Mouse (Mus musculus): ENCODE results near the gene Rabl6.
A peak's percentile ranks its signal among the peaks of the same experiment; 100 is the strongest.
"Not testable (repeated sequence)": the region's sequence is repeated elsewhere in the genome, so short reads cannot be mapped to it uniquely, and the experiment has no call there.

Rabl6 gene

GRCm38 (mm10) chr2:25574579-25575431 lies 33.5 kb downstream of the Rabl6 start, which contains the start of the genes Mamdc4 and Phpt1:
TSS of gene Mamdc4 (minus strand) at chr2:25574845.
TSS of gene Phpt1 (minus strand) at chr2:25575224.
- DNase-seq (ENCODE audit: low spot score): peak; percentile 98

GRCm38 (mm10) chr2:25574136-25574535 lies 34.2 kb downstream of the Rabl6 start:
- DNase-seq (ENCODE audit: low spot score): no peak

GRCm38 (mm10) chr2:25573068-25573467 lies 35.3 kb downstream of the Rabl6 start:
- DNase-seq (ENCODE audit: low spot score): peak; percentile 39

DNA sequence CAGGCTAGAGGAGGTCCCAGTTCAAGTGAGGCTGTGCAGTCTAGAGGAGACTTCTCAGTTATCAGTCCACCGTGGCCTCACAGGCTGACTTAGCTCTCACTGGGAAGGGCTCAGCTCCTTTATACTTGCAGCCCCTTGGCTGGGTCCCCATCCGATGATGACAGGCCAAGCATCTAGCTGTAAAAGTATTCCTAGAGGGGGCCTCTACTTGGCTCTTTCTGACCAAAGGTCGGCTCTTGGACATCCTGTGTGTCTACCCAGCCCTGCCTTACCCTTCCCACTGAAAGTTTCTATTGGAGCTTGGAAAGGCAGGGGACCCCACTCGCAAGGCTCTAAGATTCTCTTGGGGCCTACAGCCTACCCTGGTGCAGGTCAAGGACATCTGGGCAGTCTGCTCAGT lies 37.1 kb downstream of the Rabl6 start:
- DNase-seq (ENCODE audit: low spot score): peak; percentile 41

DNA sequence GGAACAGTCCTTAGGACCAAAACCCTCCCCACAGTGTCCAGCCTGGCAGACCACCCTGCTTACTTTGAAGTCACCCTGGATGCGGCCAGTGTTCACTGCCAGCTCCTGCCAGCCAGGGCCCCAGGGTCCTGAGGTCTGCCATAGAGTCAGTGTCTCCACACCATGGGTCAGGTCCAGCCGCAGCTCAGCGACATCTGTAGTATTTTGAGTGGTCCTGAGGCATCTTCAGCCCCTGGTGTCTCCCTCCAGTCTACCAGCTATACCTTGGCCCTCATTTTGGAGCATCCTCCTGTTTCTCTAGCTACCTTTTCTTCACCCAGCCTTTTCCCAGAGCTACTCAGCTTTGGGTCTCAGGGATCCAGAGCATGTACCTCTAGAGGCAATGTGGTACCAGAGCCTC lies 39.0 kb downstream of the Rabl6 start:
- DNase-seq (ENCODE audit: low spot score): no peak

DNA sequence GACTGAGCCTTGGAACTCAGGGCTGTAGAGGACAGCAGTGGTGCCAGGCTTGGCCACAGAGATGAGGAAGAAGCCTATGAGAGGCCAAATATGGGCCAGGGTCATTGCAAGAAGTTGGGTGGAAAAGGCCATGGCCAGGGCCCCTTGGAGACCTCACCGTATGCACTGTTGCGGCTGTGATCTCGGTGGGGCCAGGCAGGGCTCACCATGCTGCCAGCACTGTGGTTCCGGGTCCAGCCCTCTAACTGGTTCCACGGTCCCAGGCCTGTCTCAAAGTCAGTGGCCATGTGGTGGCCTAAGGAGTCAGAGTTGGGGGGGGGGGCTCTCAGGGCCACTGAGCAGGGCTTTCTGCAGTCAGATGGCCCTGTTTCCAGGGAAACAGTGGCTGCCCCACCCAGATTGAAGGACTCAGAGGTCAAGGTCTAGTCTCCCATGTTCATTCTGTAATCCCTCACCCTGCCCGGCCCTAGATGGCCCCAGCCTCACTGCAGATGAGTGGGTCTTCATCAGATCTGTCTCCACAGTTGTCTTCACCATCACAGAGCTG lies 39.8 kb downstream of the Rabl6 start:
- DNase-seq (ENCODE audit: low spot score): no peak

DNA sequence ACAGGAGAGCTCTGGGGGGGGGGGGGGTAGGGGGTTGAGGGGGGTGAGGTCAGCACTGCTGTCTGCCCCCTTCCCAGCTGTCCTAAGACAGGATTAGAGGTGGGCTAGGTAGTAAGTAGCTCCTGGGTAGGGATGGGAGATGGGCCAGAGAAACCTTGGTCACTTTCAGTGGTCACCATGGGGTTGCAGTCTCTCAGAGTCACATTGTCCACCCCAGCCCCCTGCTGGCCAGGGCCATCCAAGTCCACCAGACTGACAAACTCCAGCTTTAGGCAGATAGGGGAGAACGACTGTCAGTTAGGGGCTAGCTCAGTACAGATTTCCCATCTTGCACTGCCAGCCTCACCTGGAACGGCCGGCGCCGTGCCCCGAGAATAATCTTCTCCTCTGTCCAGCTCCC lies 41.8 kb downstream of the Rabl6 start:
- no peak for DNase-seq (ENCODE audit: low spot score)

- no peak for DNase-seq (ENCODE audit: low spot score)
Observed at GRCm38 (mm10) chr2:25565741-25566140, 42.6 kb downstream of the Rabl6 start.

GRCm38 (mm10) chr2:25561946-25562345 lies 46.4 kb downstream of the Rabl6 start:
- no peak for DNase-seq (ENCODE audit: low spot score)

DNA sequence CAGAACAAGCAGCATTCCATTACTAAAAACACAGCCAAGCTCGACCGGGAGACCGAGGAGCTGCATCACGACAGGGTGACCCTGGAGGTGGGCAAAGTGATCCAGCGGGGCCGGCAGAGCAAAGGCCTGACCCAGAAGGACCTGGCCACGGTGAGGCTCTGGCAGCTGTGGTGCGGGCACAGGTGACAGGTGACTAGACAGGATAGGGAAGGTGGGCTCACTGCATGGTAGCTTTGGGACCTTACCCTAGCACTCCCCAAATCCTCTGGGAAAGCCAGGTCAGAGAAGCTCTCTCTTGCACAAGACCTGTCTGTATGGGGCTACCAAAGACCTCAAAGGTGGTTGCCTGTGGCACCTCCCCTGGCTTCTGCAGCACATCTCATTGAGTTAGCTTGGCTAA lies 47.8 kb downstream of the Rabl6 start:
- no peak for DNase-seq (ENCODE audit: low spot score)

GRCm38 (mm10) chr2:25558774-25559173 lies 49.5 kb downstream of the Rabl6 start:
- DNase-seq (ENCODE audit: low spot score): no peak

GRCm38 (mm10) chr2:25557964-25558360 lies 50.4 kb downstream of the Rabl6 start:
- DNase-seq (ENCODE audit: low spot score): no peak

DNA sequence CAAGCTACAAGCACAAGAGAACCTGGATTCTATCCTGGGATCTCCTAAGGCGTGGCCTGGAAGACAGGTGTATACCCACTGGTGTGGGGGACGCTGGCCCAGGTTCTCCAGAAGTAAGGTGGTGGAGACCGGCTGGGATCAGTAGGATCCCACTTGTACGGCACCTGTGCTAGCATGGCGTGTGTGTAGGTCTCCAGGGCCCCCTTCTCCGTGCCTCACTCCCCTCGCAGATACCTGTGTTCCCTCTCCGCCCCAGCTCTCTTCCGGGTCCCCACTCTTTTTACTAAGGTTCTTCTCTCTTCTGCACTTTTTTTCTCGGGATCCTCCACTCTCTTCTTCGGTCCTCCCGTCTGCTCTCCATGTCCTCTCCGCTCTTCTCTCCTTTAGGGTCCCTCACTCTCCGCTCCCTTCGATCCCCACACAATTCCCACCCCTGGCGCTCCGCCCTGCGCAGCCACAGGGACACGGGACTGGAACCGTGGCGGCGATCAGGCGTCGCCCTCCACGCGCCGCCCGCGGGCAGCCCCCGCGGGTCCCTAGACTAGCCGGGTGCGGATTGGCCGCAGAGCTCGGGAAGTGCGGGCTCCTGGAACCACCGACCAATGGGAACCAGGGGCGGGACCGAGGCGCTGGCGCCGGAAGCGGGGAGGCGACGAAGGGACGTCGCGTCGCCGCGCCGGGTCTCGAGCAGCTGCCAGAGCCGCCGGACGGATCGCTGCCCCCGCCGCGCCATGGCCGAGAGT lies 50.9 kb downstream of the Rabl6 start, which contains the start of gene Edf1:
TSS of gene Edf1 (plus strand) at position 627 of the 743 bp plus-strand sequence.
- peak; percentile 94 for DNase-seq (ENCODE audit: low spot score)

- DNase-seq (ENCODE audit: low spot score): no peak
Observed at GRCm38 (mm10) chr2:25556296-25556695, 52.0 kb downstream of the Rabl6 start.

DNA sequence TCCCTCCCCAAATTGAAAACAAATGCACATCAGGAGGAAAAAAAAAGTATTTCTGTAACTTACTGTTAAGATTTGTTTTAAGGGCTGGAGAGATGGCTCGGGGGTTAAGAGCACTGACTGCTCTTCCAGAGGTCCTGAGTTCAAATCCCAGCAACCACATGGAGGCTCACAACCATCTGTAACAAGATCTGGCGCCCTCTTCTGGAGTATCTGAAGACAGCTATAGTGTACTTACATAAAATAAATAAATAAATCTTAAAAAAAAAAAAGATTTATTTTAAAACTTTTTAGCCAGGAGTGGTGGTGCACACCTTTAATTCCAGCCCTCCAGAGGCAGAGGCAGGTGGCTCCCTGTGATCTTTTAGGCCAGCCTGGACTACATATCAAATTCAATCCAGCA lies 52.8 kb downstream of the Rabl6 start:
- not testable (repeated sequence) for DNase-seq (ENCODE audit: low spot score)

DNA sequence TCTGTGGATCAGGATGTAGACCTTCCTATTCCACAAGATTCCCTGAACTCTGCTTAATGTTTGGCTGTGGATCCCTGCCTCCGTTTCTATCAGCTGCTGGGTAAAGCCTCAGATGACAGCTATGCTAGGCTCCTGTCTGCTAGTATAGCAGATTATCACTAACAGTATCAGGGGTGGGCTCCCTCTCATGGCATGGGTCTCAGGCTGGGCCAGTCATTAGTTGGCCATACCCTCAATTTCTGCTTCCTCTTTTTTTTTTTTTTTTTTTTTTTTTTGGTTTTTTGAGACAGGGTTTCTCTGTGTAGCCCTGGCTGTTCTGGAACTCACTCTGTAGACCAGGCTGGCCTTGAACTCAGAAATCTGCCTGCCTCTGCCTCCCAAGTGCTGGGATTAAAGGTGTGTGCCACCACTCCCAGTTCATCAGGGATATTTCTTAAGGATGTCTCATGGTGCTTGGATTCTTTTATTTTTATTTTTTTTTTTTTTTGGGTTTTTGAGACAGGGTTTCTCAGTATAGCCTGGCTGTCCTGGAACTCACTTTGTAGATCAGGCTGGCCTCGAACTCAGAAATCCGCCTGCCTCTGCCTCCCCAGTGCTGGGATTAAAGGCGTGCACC lies 55.0 kb downstream of the Rabl6 start:
- not testable (repeated sequence) for DNase-seq (ENCODE audit: low spot score)

GRCm38 (mm10) chr2:25551186-25551585 lies 57.1 kb downstream of the Rabl6 start:
- no peak for DNase-seq (ENCODE audit: low spot score)

- no peak for DNase-seq (ENCODE audit: low spot score)
Observed at GRCm38 (mm10) chr2:25549021-25549991, 59.0 kb downstream of the Rabl6 start.

DNA sequence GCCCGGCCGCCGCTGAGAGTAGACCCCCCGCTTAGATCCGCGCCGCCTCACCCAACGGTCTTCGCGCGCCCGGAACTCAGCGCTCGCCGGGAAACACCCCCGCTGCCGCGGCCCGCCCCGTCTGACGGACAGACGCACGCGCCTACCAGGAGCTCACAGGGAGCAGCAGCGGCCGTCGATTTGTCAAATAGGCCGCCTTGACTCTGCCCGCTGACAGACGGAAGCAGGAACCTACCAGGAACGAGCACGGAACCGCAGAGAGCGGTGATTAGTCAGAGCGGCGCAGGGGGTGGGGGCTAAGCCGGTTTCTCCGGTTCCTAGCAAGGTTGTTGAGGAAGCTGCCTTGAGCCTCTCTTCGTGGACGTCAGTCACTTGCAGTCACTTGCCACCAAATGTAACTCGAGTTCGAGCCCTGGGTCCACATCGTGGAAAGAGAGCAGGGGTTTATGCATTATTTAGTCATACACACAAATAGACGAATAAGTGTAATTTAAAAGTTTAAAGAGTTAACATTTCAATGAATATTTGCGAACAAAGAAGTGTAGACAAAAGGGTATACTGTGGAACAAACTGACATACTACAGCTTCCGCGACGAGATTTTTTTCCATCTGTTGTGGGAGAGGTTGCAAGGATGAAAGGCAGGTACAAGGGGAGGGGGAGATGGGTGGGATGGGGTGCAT lies 61.4 kb downstream of the Rabl6 start, which contains the start of gene Traf2:
TSS of gene Traf2 (minus strand) at position 130 of the 681 bp plus-strand sequence.
- peak; percentile 98 for DNase-seq (ENCODE audit: low spot score)

Measured in testis, postnatal 10 days (tissue).